Mouse (Mus musculus): ENCODE results near the gene Cxcl17. TPM values are rescaled to one million over a fixed set of nuclear protein-coding genes. Genes with fewer than 3 reads are reported as not detected.
"Not testable (repeated sequence)": the region's sequence is repeated elsewhere in the genome, so short reads cannot be mapped to it uniquely, and the experiment has no call there.

Cxcl17 gene
- polyA plus RNA-seq, 1 experiment from 2014 or later: 0.52 TPM

DNA sequence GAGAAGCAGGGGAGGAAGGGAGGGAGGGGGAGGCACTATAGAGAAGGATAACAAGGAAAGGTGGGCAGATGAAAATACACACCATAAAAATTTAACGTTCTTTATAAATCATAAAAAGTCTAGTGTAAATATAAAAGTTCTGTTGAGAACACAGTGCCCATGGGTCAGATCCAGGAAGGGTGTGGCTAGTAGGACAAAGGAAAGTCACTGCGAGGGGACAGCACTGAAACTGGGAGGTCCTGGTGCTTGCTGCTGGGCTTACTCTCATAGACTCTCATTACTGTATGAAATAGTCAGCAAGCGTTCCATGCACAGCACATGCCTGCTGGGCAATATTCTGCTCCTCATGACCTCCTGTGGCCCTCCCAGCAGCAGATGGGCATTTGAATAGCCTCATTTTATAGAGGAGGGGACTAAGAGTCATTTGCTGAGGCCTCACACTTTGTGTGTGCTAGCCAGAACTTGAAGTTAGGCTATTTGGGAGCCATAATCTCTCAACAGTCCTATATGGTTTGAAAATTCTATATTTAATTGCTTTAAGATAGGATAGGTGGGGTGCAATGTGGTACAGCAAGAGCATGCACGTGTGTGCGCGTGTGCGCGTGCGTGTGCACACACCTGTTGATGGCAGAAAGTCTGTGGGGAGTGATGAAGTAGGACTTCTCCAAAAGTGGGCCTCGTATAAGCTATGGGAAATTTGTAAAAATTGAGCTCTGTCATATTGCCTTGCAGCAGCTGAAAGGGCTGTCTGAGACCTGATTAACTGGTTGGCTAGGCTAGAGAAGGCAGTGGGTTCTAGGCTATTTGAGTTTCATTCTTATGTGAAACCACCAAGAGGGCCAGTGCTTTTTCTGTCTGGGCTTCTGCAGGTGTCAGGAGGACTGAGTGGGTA, 22.2 kb upstream of the Cxcl17 start:
- Histone ChIP-seq H3K4me2 (no peak overlapping the region), H3K9ac (no peak overlapping the region), H3K36me3 (replicated peaks) (no peaks in the 10 kb centered on the region), H3K4me1 (peaks cover 11% of the 10 kb centered on the region), H3K27me3 (no peaks in the 10 kb centered on the region), H3K4me3 (replicated peaks) (no peak overlapping the region), H3K9me3 (no peaks in the 10 kb centered on the region), H3K27ac (no peak overlapping the region)
- 88% methylated on average over 10 of the region's 10 CpGs for WGBS
- ATAC-seq (ENCODE audit: low FRiP score): no peak

DNA sequence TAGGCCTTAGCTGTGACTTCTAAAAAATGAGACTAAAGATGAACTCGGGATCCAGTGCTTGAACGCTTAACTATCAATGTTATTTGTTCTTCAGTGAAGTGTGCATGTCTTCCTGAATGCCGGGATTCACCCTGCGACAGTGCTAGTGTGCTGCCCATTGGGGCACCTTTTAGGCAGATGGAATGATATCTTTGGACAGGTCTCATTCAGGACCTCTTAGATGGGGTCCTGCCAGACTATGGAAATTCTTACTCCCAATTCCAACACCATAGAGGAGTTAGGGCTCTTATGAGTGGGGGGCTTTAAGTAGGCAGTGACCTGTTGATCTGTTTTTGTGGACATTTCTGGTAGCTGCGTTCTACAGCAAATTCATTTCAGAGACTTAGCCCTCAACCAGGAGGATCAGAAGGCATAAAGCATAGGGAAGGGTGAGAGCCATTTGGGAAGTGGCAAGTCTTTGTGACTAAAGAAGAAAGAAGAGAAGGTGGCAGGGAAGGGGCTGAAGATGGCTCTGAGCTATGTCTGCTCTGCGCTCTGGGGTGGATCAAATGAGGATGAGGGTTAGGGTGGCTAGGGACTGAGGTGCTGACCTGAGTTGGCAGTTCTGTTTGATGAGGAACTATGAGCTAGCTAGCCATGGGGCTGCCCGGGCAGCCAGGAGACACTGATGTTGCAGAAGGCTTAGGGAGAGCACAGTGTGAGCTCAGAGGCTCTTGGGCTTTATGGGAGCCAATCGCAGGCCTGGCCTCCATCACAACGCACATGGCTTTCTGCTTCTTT, 21.3 kb upstream of the Cxcl17 start:
- no peak overlapping the region for H3K4me3 ChIP-seq (replicated peaks)
- no peak for ATAC-seq (ENCODE audit: low FRiP score)
- H3K4me2 ChIP-seq: no peak overlapping the region
- H3K9ac ChIP-seq: no peak overlapping the region
- no peaks in the 10 kb centered on the region for H3K9me3 ChIP-seq
- WGBS: 95% methylated on average over 9 of the region's 9 CpGs
- no peaks in the 10 kb centered on the region for H3K36me3 ChIP-seq (replicated peaks)
- no peak overlapping the region for H3K27ac ChIP-seq
- H3K27me3 ChIP-seq: no peaks in the 10 kb centered on the region
- H3K4me1 ChIP-seq: peaks cover 11% of the 10 kb centered on the region

DNA sequence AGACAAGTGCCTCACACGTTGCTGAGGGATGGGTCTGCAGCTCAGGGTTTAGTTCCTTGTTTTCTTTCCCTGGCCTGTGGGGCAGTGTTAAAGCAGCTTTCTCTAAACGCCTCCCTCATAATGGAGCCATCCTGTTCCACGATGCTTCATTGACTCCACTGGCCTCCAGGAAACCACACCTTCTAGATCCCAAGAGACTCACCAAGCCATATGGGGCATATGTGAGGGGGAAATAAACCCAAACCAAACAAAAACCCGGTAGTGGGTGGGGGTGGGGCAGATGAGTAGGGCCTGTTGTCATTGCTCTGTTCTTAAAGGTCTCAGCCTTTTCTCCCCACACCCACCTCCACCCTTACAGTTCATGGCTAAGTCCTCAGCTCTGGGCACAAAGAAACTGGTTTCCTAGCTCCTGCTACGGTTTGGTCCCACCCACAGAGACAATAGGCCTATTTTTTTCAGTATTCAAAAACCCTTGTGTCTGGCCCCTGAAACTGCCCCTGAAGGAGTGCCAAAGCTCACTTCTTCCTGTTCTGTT, 20.4 kb upstream of the Cxcl17 start:
- no peak overlapping the region for H3K9ac ChIP-seq
- H3K27ac ChIP-seq: peak overlapping the region; percentile 31; the same call in 1 of the 2 replicates
- H3K36me3 ChIP-seq (replicated peaks): no peaks in the 10 kb centered on the region
- WGBS: 19% methylated on average over 5 of the region's 5 CpGs
- H3K4me2 ChIP-seq: no peak overlapping the region
- no peaks in the 10 kb centered on the region for H3K27me3 ChIP-seq
- no peak for ATAC-seq (ENCODE audit: low FRiP score)
- H3K4me3 ChIP-seq (replicated peaks): no peak overlapping the region
- no peaks in the 10 kb centered on the region for H3K9me3 ChIP-seq
- H3K4me1 ChIP-seq: peaks cover 11% of the 10 kb centered on the region

DNA sequence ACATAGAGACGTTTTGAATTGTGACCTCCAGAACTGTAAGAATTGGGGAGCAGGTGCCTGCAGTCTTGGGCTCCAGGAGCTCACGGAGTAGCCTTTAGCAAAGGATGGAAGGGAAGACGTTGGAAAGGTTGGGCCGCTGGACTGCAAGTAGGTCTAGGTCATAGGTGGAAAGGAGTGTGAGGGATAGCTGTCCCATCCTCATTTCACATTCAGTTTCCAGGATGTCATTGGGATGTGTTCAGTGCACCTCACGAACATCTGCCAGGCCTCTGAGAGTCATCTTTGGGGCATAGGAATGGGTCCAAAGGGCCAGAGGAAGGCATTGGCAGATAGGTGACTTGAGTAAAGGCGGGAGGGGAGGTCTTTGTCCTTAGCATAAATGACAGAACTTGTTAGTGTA, 19.7 kb upstream of the Cxcl17 start:
- no peak overlapping the region for H3K4me2 ChIP-seq
- no peak overlapping the region for H3K4me3 ChIP-seq (replicated peaks)
- H3K27ac ChIP-seq: no peak overlapping the region
- ATAC-seq (ENCODE audit: low FRiP score): no peak
- no peaks in the 10 kb centered on the region for H3K36me3 ChIP-seq (replicated peaks)
- H3K4me1 ChIP-seq: peaks cover 11% of the 10 kb centered on the region
- H3K9me3 ChIP-seq: no peaks in the 10 kb centered on the region
- no peak overlapping the region for H3K9ac ChIP-seq
- no peaks in the 10 kb centered on the region for H3K27me3 ChIP-seq
- WGBS: 88% methylated on average over 6 of the region's 6 CpGs

DNA sequence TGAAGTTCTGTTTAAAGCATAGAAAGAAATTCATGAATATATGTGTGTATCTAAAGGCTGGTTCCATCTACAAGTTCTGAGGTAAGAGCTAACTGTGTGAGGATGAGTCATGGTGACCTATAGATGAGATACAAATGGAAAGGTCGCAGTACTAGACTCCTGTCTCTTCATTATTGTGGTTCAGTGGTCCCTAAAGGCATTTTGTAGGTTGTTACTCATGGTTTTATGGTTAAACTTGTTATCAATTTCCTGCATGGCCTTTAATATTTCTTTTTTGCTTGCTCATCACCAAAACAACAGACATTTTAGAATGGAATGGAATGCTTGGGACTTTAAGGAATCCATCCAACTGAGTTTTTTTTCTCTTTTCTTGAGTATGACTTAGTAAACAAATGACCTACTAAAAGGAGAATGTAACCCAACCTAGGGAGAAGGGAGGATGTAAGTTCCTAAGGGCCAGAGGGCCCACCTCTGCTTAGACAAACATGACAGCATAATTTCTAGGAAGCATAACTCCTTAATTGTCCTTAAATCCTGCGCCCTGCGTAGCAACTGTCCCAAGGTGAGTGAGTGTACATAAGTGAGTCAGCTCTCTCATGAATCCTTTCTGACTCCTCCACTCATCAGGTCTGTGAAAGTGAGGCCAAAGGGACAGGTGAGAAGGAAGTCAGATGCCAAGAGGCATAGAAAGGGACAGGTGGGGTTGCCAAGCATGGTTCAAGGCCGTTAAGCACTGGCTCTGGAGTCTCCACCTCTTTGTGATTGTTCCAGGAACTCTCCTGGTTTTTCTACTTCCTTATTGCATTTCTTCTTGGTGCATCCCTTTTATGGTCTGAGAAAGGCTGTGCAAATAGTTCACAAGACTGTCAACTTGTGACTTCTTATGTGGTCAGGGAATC, 17.4 kb upstream of the Cxcl17 start:
- WGBS: 88% methylated on average over 4 of the region's 4 CpGs
- Histone ChIP-seq H3K36me3 (replicated peaks) (no peaks in the 10 kb centered on the region), H3K9me3 (no peaks in the 10 kb centered on the region), H3K4me1 (peaks cover 11% of the 10 kb centered on the region), H3K9ac (no peak overlapping the region), H3K27ac (no peak overlapping the region), H3K27me3 (no peaks in the 10 kb centered on the region), H3K4me2 (no peak overlapping the region), H3K4me3 (replicated peaks) (no peak overlapping the region)
- ATAC-seq (ENCODE audit: low FRiP score): no peak

DNA sequence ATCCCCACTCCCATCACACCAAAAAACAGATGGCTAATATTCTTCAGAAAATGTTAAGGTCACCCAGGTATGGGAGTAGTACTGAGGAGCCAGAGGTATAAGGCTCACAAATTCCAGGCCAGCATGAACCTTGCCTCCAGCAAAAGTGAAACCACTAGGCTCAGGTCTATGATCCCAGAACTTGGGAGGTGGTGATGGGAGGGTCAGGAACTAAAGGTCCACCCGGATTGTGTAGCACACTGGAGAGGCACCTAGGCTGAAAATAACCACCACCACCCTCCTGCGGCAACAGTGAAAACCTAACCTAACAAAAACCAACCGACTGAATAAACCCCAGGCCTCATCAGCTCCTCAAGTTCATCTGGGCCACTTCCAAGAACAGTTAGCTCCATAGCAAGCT, 15.6 kb upstream of the Cxcl17 start:
- Histone ChIP-seq H3K9ac (no peak overlapping the region), H3K4me1 (peaks cover 6% of the 10 kb centered on the region), H3K4me2 (no peak overlapping the region), H3K36me3 (replicated peaks) (no peaks in the 10 kb centered on the region), H3K9me3 (no peaks in the 10 kb centered on the region), H3K27ac (no peak overlapping the region), H3K4me3 (replicated peaks) (no peak overlapping the region), H3K27me3 (no peaks in the 10 kb centered on the region)
- WGBS: 86% methylated on average over 3 of the region's 3 CpGs
- no peak for ATAC-seq (ENCODE audit: low FRiP score)

DNA sequence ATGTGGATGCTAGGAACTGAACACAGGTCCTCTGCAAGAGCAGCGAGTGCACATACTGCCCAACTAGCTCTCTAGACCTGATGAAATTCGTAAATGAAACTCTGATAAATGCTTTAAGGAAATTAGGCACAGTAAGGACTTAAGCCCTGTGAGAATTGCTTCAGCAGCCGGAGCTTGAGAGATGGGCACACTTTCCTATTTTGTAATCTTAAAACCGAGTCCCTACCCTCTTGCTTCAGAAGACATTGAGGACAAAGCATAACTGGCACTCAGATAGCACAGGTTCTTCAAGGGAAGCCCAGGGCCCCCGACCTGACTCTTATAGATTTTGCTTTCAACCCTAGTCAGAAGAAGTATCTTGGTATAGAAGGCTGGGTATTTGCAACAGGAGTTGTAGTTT, 14.5 kb upstream of the Cxcl17 start:
- H3K9ac ChIP-seq: no peak overlapping the region
- 83% methylated on average over 5 of the region's 5 CpGs for WGBS
- no peak overlapping the region for H3K4me3 ChIP-seq (replicated peaks)
- H3K27me3 ChIP-seq: peaks cover 9% of the 10 kb centered on the region
- no peaks in the 10 kb centered on the region for H3K36me3 ChIP-seq (replicated peaks)
- H3K9me3 ChIP-seq: no peaks in the 10 kb centered on the region
- no peak overlapping the region for H3K27ac ChIP-seq
- H3K4me2 ChIP-seq: no peak overlapping the region
- no peak for ATAC-seq (ENCODE audit: low FRiP score)
- H3K4me1 ChIP-seq: no peaks in the 10 kb centered on the region

DNA sequence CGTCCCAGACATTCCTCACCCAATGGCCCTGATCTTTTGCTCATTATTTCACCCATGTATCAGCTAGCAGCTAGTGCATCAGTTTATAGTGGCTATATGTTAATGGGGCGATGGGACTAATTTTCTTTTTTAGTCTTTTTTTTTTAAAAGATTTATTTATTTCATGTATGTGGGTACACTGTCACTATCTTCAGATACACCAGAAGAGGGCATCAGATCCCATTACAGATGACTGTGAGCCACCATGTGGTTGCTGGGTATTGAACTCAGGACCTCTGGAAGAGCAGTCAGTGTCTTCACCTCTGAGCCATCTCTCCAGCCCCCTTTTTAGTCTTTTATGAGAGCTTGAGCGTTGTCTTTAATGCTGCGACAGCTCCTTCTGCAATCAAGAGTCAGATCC, 13.7 kb upstream of the Cxcl17 start:
- H3K9ac ChIP-seq; H3K4me3 ChIP-seq (replicated peaks); H3K9me3 ChIP-seq; H3K36me3 ChIP-seq (replicated peaks); H3K27ac ChIP-seq; H3K4me1 ChIP-seq; H3K27me3 ChIP-seq; ATAC-seq (ENCODE audit: low FRiP score); H3K4me2 ChIP-seq: not testable (repeated sequence)
- 91% methylated on average over 4 of the region's 4 CpGs for WGBS

DNA sequence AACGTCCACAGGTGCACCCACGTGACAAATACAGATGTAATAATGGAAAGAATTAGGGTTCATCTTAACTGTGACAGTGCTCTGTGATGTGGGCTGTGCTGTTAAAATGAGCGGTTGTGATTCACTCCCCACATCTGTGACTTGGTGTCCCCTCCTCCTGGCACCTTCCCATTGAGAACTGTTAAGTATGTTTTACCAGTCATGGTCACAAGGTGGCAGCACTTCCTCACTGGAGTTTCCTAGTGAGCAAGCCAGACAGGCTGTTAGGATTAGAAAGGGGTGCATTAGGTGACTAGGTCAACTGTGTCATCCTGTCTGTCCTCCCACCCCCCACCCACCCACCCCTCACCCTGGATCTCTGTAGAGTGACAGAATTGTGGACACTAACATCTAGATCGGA, 11.7 kb upstream of the Cxcl17 start:
- Histone ChIP-seq H3K4me1 (no peaks in the 10 kb centered on the region), H3K27ac (no peak overlapping the region), H3K36me3 (replicated peaks) (no peaks in the 10 kb centered on the region), H3K27me3 (peaks cover 9% of the 10 kb centered on the region), H3K4me2 (no peak overlapping the region), H3K4me3 (replicated peaks) (no peak overlapping the region), H3K9ac (no peak overlapping the region), H3K9me3 (no peaks in the 10 kb centered on the region)
- ATAC-seq (ENCODE audit: low FRiP score): peak; percentile 44; the same call in 1 of the 2 replicates
- WGBS: 39% methylated on average over 4 of the region's 4 CpGs

DNA sequence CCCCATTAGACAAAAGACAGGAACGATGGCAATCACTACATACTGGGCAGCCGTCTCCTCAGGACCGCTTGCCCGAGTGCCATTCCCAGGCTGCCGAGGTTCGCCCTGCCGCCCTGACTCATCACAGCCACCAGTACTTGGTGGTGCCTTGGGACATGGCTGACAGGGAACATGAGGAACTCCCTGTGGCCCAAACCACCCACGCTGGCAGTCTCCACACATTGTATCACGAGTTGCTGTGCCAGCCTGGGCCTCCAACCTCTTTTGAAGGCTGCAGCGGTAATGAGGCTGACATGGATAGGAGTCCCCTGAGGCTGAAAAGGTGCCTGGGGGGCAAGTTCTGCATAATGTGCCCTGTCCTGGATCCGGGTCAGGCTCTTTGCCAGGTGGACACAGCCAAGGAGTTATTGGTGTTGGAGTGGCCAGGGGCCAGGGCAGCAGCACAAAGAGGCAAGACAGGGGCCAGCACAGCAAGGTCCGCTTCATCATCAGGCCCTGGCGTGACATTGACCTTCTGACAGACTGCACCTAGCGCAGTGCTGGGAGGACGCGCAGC, 9.7 kb upstream of the Cxcl17 start:
- Histone ChIP-seq H3K4me3 (replicated peaks) (no peak overlapping the region), H3K9me3 (no peaks in the 10 kb centered on the region), H3K4me1 (no peaks in the 10 kb centered on the region), H3K4me2 (no peak overlapping the region), H3K9ac (no peak overlapping the region), H3K36me3 (replicated peaks) (no peaks in the 10 kb centered on the region), H3K27me3 (peaks cover 9% of the 10 kb centered on the region), H3K27ac (no peak overlapping the region)
- WGBS: 70% methylated on average over 16 of the region's 16 CpGs
- no peak for ATAC-seq (ENCODE audit: low FRiP score)

DNA sequence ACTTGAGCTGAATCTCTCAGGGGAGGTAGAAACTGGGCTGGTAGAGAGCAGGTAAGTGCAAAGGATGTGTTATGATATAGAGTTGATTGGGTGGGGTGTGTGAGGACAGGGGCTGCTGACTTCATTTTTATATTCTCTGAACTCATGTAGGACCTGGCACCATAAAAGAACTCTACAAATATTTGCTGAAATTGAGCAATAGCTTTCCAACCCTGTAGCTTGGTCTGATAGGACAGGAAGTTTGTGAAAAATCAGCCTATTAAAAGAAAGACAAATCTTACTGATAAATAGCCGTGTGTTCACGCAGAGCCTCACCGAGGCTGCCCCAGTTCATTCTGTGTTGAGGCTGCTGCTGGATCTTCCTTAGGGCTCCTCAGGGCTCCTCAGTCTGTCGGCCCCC, 7.3 kb upstream of the Cxcl17 start:
- 87% methylated on average over 4 of the region's 4 CpGs for WGBS
- Histone ChIP-seq H3K9ac (no peak overlapping the region), H3K4me3 (replicated peaks) (no peak overlapping the region), H3K4me1 (no peaks in the 10 kb centered on the region), H3K27ac (no peak overlapping the region), H3K4me2 (no peak overlapping the region), H3K27me3 (peaks cover 9% of the 10 kb centered on the region), H3K9me3 (no peaks in the 10 kb centered on the region), H3K36me3 (replicated peaks) (no peaks in the 10 kb centered on the region)
- no peak for ATAC-seq (ENCODE audit: low FRiP score)

Measured in forebrain, embryonic 12.5 days (tissue).